Mouse (Mus musculus) MEL (cell line): Measurements from ENCODE around the gene Myh10. TPM values are rescaled to one million over a fixed set of nuclear protein-coding genes. Genes with fewer than 3 reads are reported as not detected.

Experiments
- DNase-seq: peaks from one replicate; pipeline ENCODE4 v3.0.0; 2011; ENCODE audit warnings: low read depth, low spot score
- H3K27ac ChIP-seq: 2 replicates; pipeline ENCODE4 v1.5.1; 2012; ENCODE audit warnings: low read depth, mild to moderate bottlenecking, control low read depth, low read length, moderate library complexity; ENCODE audit not compliant: control insufficient read depth
- H3K27me3 ChIP-seq, 2 experiments: fragments of 150-350 bp in 1 of 2; sonication (generic) in 1 of 2; 2 replicates each; pipeline ENCODE4 v1.6.1; 2012; ENCODE audit warnings: low read length in 2 of 2, mild to moderate bottlenecking in 2 of 2, improper control_type of control experiment in 1 of 2, moderate library complexity in 1 of 2; ENCODE audit not compliant: insufficient read depth in 2 of 2, control insufficient read depth in 1 of 2
- H3K36me3 ChIP-seq, 2 experiments: 2 replicates each; pipeline ENCODE4 v1.6.1; 2012 to 2014; ENCODE audit warnings: low read length in 2 of 2, improper control_type of control experiment in 1 of 2, inconsistent platforms in 1 of 2, mild to moderate bottlenecking in 1 of 2; ENCODE audit not compliant: insufficient read depth in 2 of 2, control insufficient read depth in 1 of 2
- H3K4me1 ChIP-seq, 2 experiments: fragments of 150-350 bp in 1 of 2; sonication (generic) in 1 of 2; 2 replicates each; pipeline ENCODE4 v1.6.1; 2012; ENCODE audit warnings: low read length in 2 of 2, improper control_type of control experiment in 1 of 2, mild to moderate bottlenecking in 1 of 2; ENCODE audit not compliant: insufficient read depth in 2 of 2, control insufficient read depth in 1 of 2
- H3K4me3 ChIP-seq, 2 experiments: fragments of 150-350 bp in 1 of 2; sonication (generic) in 1 of 2; 2 replicates each; pipeline ENCODE4 v1.5.1; 2012; ENCODE audit warnings: low read depth in 2 of 2, low read length in 2 of 2, mild to moderate bottlenecking in 2 of 2, moderate library complexity in 2 of 2, control low read depth in 1 of 2, improper control_type of control experiment in 1 of 2; ENCODE audit not compliant: control insufficient read depth in 1 of 2, insufficient read depth in 1 of 2
- H3K79me2 ChIP-seq: 2 replicates; pipeline ENCODE4 v1.6.1; 2012; ENCODE audit warnings: mild to moderate bottlenecking, low read length, moderate library complexity; ENCODE audit not compliant: control insufficient read depth, poor library complexity, insufficient read depth
- H3K9ac ChIP-seq: 2 replicates; pipeline ENCODE4 v1.6.1; 2012; ENCODE audit warnings: low read depth, mild to moderate bottlenecking, control low read depth, low read length, moderate library complexity; ENCODE audit not compliant: control insufficient read depth, poor library complexity, severe bottlenecking
- H3K9me3 ChIP-seq: fragments of 150-350 bp; sonication (generic); replicated peaks from 2 replicates; pipeline ENCODE4 v1.6.1; 2012; ENCODE audit warnings: mild to moderate bottlenecking, low read length, improper control_type of control experiment, moderate library complexity; ENCODE audit not compliant: insufficient read depth
- BHLHE40 ChIP-seq: IDR thresholded peaks from 2 replicates; pipeline ENCODE4 v1.6.1; 2012; ENCODE audit warnings: low read depth, mild to moderate bottlenecking, inconsistent platforms, low read length, improper control_type of control experiment, borderline replicate concordance
- CHD1 ChIP-seq: IDR thresholded peaks from 2 replicates; pipeline ENCODE4 v1.6.1; 2012; ENCODE audit warnings: low read depth, mild to moderate bottlenecking, inconsistent platforms, low read length, improper control_type of control experiment
- E2F4 ChIP-seq: IDR thresholded peaks from 2 replicates; pipeline ENCODE4 v1.6.1; 2011; ENCODE audit warnings: low read depth, low read length, improper control_type of control experiment, borderline replicate concordance
- ETS1 ChIP-seq: IDR thresholded peaks from 2 replicates; pipeline ENCODE4 v1.6.1; 2012; ENCODE audit warnings: low read depth, mild to moderate bottlenecking, inconsistent platforms, low read length, improper control_type of control experiment, moderate library complexity
- GATA1 ChIP-seq: IDR thresholded peaks from 2 replicates; pipeline ENCODE4 v1.6.1; 2011; ENCODE audit warnings: low read depth, low read length, improper control_type of control experiment
- HCFC1 ChIP-seq: IDR thresholded peaks from 2 replicates; pipeline ENCODE4 v1.6.1; 2012; ENCODE audit warnings: low read depth, mild to moderate bottlenecking, inconsistent platforms, low read length, improper control_type of control experiment, moderate library complexity
- MAX ChIP-seq: IDR thresholded peaks from 2 replicates; pipeline ENCODE4 v1.6.1; 2011; ENCODE audit warnings: low read length, improper control_type of control experiment
- MAZ ChIP-seq: IDR thresholded peaks from 2 replicates; pipeline ENCODE4 v1.6.1; 2012; ENCODE audit warnings: low read depth, mild to moderate bottlenecking, inconsistent platforms, low read length, improper control_type of control experiment
- MYB ChIP-seq: IDR thresholded peaks from 2 replicates; pipeline ENCODE4 v1.6.1; 2011; ENCODE audit warnings: mild to moderate bottlenecking, low read depth, low read length, improper control_type of control experiment
- MYC ChIP-seq: IDR thresholded peaks from 2 replicates; pipeline ENCODE4 v1.6.1; 2011; ENCODE audit warnings: low read depth, mild to moderate bottlenecking, low read length, improper control_type of control experiment, moderate library complexity
- NRF1 ChIP-seq: IDR thresholded peaks from 2 replicates; pipeline ENCODE4 v1.6.1; 2014; ENCODE audit warnings: low read depth, mild to moderate bottlenecking, inconsistent platforms, low read length, improper control_type of control experiment, moderate library complexity; ENCODE audit not compliant: poor library complexity, insufficient read depth, severe bottlenecking
- POLR2A ChIP-seq, 2 experiments: IDR thresholded peaks; 2 replicates each; pipeline ENCODE4 v1.6.1; 2011 to 2012; ENCODE audit warnings: low read length in 2 of 2, mild to moderate bottlenecking in 2 of 2, control low read depth in 1 of 2, improper control_type of control experiment in 1 of 2, low read depth in 1 of 2, moderate library complexity in 1 of 2; ENCODE audit not compliant: control insufficient read depth in 1 of 2, insufficient read depth in 1 of 2, poor library complexity in 1 of 2
- POLR2AphosphoS2 ChIP-seq: IDR thresholded peaks from 2 replicates; pipeline ENCODE4 v1.6.1; 2011; ENCODE audit warnings: low read length, improper control_type of control experiment
- POLR2AphosphoS5 ChIP-seq: IDR thresholded peaks from 2 replicates; pipeline ENCODE4 v1.6.1; 2012; ENCODE audit warnings: low read depth, borderline replicate concordance, mild to moderate bottlenecking, inconsistent platforms, low read length, moderate library complexity, mixed read lengths
- RCOR1 ChIP-seq: IDR thresholded peaks from 2 replicates; pipeline ENCODE4 v1.6.1; 2012; ENCODE audit warnings: low read depth, mild to moderate bottlenecking, inconsistent platforms, low read length, improper control_type of control experiment
- SMC3 ChIP-seq: IDR thresholded peaks from 2 replicates; pipeline ENCODE4 v1.6.1; 2011; ENCODE audit warnings: low read depth, low read length, improper control_type of control experiment
- TBP ChIP-seq: IDR thresholded peaks from 2 replicates; pipeline ENCODE4 v1.8.0; 2011; ENCODE audit warnings: low read depth, low read length, improper control_type of control experiment
- UBTF ChIP-seq: IDR thresholded peaks from 2 replicates; pipeline ENCODE4 v1.6.1; 2012; ENCODE audit warnings: low read depth, mild to moderate bottlenecking, inconsistent platforms, low read length, improper control_type of control experiment, moderate library complexity, borderline replicate concordance; ENCODE audit not compliant: insufficient read depth
- ZC3H11A ChIP-seq: IDR thresholded peaks from 2 replicates; pipeline ENCODE4 v1.6.1; 2012; ENCODE audit warnings: low read depth, mild to moderate bottlenecking, inconsistent platforms, low read length, improper control_type of control experiment
- ZKSCAN1 ChIP-seq: IDR thresholded peaks from 2 replicates; pipeline ENCODE4 v1.6.1; 2012; ENCODE audit warnings: low read depth, mild to moderate bottlenecking, inconsistent platforms, low read length, improper control_type of control experiment, moderate library complexity
- ZMIZ1 ChIP-seq: IDR thresholded peaks from 2 replicates; pipeline ENCODE4 v1.6.1; 2012; ENCODE audit warnings: low read depth, mild to moderate bottlenecking, inconsistent platforms, low read length, improper control_type of control experiment, moderate library complexity
- ZNF384 ChIP-seq: IDR thresholded peaks from 2 replicates; pipeline ENCODE4 v1.6.1; 2012; ENCODE audit warnings: low read depth, mild to moderate bottlenecking, inconsistent platforms, low read length, improper control_type of control experiment
- polyA plus RNA-seq, 2 experiments: library from polyadenylated mRNA; stranded (reverse) in 1 of 2; unstranded in 1 of 2; fragments of >175 nt in 1 of 2; fragments of >200 nt in 1 of 2; gene quantifications; 2 replicates each; pipeline versions ENCODE4 v1.2.1 to v1.2.4; 2012; ENCODE audit warnings: low replicate concordance in 2 of 2, low read depth in 1 of 2; ENCODE audit not compliant: insufficient read length in 2 of 2, insufficient read depth in 1 of 2, missing spikeins in 1 of 2
- total RNA-seq: library from RNA; depleted of rRNA; stranded (reverse); fragments of 300-350 nt; gene quantifications from 2 replicates; pipeline ENCODE4 v1.2.3, GENCODE M21; 2012

Gene Myh10
- total and polyA plus RNA-seq, 3 experiments = 99.3 to 187 (median 127) TPM

GRCm38 (mm10) chr11:68744150-68744549 lies 52.8 kb downstream of the Myh10 start:
- no peaks in the 10 kb centered on the region for H3K79me2 ChIP-seq
- TF ChIP-seq ZNF384 (no peak), MAX (no peak), GATA1 (no peak), ZC3H11A (no peak), RCOR1 (no peak), TBP (no peak), MYB (no peak), POLR2AphosphoS5 (no peak), POLR2AphosphoS2 (no peak), MYC (no peak), E2F4 (no peak)

GRCm38 (mm10) chr11:68745374-68746200 lies 54.2 kb downstream of the Myh10 start:
- H3K9me3 ChIP-seq = no peaks in the 10 kb centered on the region
- H3K79me2 ChIP-seq = no peaks in the 10 kb centered on the region
- no peak overlapping the region for H3K4me3 ChIP-seq
- H3K27me3 ChIP-seq = no peaks in the 10 kb centered on the region
- no peak overlapping the region for H3K27ac ChIP-seq
- no peak for TF ChIP-seq SMC3
- TF ChIP-seq NRF1 = no peak
- no peak for TF ChIP-seq ZMIZ1
- TF ChIP-seq MAZ = no peak
- TF ChIP-seq BHLHE40 = no peak
- no peak for TF ChIP-seq POLR2A (IDR thresholded peaks at IDR 0.05; ENCODE audit: control insufficient read depth in 1 of 2, insufficient read depth in 1 of 2, low read depth in 1 of 2, low read length in 2 of 2, poor library complexity in 1 of 2)
- no peak for TF ChIP-seq MYC
- no peak for TF ChIP-seq RCOR1
- TF ChIP-seq MAX = no peak
- TF ChIP-seq HCFC1 = no peak
- no peak for TF ChIP-seq UBTF
- no peak for TF ChIP-seq CHD1
- TF ChIP-seq ETS1 = no peak
- TF ChIP-seq ZKSCAN1 = no peak
- DNase-seq = no peak
- H3K4me1 ChIP-seq = no peaks in the 10 kb centered on the region
- no peak overlapping the region for H3K9ac ChIP-seq
- H3K36me3 ChIP-seq = peaks cover 0 to 45% of the 10 kb centered on the region in 2 experiments; a peak in 2 of 4 replicates

More at GRCm38 (mm10) chr11:68744150-68744549, 52.8 kb downstream of the Myh10 start:
- Histone ChIP-seq H3K27ac (no peak overlapping the region), H3K4me3 (no peak overlapping the region), H3K4me1 (no peaks in the 10 kb centered on the region), H3K9me3 (no peaks in the 10 kb centered on the region), H3K36me3 (peaks cover 0 to 46% of the 10 kb centered on the region in 2 experiments; a peak in 2 of 4 replicates), H3K27me3 (no peaks in the 10 kb centered on the region), H3K9ac (no peak overlapping the region)
- DNase-seq = no peak
